Mouse (Mus musculus) layer of hippocampus, adult 2 months (tissue): ENCODE measurements around the gene Cope. TPM values are rescaled to one million over a fixed set of nuclear protein-coding genes. Genes with fewer than 3 reads are reported as not detected.

Source experiments
- DNase-seq, 2 experiments: peaks; one replicate each; pipeline ENCODE4 v3.0.0; 2022; ENCODE audit warnings: low spot score in 2 of 2
- H3K27ac ChIP-seq: fragments of 200-600 bp; 2 replicates; pipeline ENCODE4 v1.8.1; 2022
- H3K4me3 ChIP-seq: fragments of 200-600 bp; 2 replicates; pipeline ENCODE4 v1.8.1; 2022; ENCODE audit warnings: mild to moderate bottlenecking
- CTCF ChIP-seq: fragments of 200-600 bp; conservative IDR thresholded peaks from 2 replicates; pipeline ENCODE4 v1.8.1; 2022; ENCODE audit warnings: antibody characterized with exemption, mild to moderate bottlenecking, moderate library complexity
- total RNA-seq, 2 experiments: library from RNA; stranded (reverse); gene quantifications; 2 replicates each; pipeline ENCODE4 v1.2.3; 2021

Cope gene
- total RNA-seq, 2 experiments from 2014 or later = 139 to 157 TPM

DNA sequence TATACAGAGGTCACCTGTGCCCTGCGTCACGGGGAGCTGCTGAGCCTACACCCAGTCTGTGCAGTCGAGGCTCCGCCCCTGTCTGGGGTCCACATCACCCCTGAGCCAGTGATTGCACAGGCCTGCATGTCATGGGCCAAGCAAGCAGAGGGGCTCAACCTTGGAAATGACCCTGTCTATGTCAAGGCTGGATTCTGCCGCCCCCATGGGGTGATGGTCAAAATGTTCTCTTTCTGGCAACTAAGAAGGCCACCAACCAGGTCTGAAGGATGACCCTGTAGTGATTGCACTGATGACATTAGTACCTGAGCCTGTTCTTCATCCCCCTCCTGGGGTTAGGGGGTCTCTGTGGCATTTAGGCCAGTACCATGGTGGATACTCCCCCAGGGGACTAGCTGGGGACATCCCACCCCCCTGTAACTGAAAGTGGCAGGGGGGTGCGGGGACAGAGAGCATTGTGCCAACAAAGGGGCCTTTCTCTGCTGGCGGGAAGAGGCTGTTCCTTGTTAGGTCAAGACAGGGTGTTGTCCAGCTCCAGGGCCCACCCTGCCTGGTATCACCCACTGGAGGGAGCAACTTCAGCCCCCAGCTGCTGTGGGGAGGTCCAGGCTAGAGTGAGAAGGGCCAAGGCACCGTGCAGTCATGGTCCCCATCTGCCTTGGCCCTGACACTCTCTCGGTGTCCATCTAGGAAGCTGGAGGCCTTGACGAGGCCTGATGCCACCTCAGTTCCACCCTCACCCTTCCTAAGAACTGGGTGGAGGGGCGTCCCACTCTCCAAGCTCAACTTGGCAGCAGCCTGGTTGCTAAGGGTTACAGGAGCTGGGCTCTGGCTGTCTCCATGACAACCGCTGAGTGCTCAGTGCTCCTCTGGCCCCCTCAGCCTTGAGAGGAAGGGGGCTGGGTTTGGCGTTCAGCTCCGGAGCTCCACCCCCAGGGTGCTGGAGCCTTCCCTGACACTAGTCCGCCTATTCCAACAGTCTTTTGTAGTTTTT, 14.5 kb downstream of the Cope start:
- DNase-seq = peak; percentile 89 to 96
- H3K4me3 ChIP-seq = peak overlapping the region; percentile 91
- no peak for TF ChIP-seq CTCF
- H3K27ac ChIP-seq = peak overlapping the region; percentile 99

- no peak for DNase-seq
- peak overlapping the region; percentile 99 for H3K27ac ChIP-seq
- H3K4me3 ChIP-seq = peak overlapping the region; percentile 91
- TF ChIP-seq CTCF = no peak
Measured at GRCm38 (mm10) chr8:70317872-70318271, 15.6 kb downstream of the Cope start.

- peak; percentile 38 for TF ChIP-seq CTCF
- Histone ChIP-seq H3K4me3 (no peak overlapping the region), H3K27ac (no peak overlapping the region)
- DNase-seq = no peak
Measured at GRCm38 (mm10) chr8:70323716-70324115, 21.4 kb downstream of the Cope start.

GRCm38 (mm10) chr8:70327512-70327911, 25.2 kb downstream of the Cope start:
- H3K4me3 ChIP-seq = no peak overlapping the region
- peak overlapping the region; percentile 77 for H3K27ac ChIP-seq
- no peak for DNase-seq
- no peak for TF ChIP-seq CTCF

- Histone ChIP-seq H3K4me3 (no peak within 1 kb of the TSS), H3K27ac (peak within 1 kb of the TSS; percentile 77)
- DNase-seq = no peak
- TF ChIP-seq CTCF = no peak
Measured at GRCm38 (mm10) chr8:70329124-70329834, 27.0 kb downstream of the Cope start, which contains the start of gene Gdf1. Gene Gdf1, plus strand, starts transcription at chr8:70329817.

GRCm38 (mm10) chr8:70329835-70330740, 27.8 kb downstream of the Cope start:
- Histone ChIP-seq H3K4me3 (no peak overlapping the region), H3K27ac (peak overlapping the region; percentile 77)
- TF ChIP-seq CTCF = no peak
- DNase-seq = no peak

- Histone ChIP-seq H3K27ac (peak overlapping the region; percentile 77), H3K4me3 (no peak overlapping the region)
- peak in 1 of 2 experiments; percentile 68 for DNase-seq
- TF ChIP-seq CTCF = peak; percentile 77
Measured at GRCm38 (mm10) chr8:70330741-70331364, 28.5 kb downstream of the Cope start.

- Histone ChIP-seq H3K4me3 (no peak overlapping the region), H3K27ac (peak overlapping the region; percentile 77)
- no peak for TF ChIP-seq CTCF
- no peak for DNase-seq
Measured at GRCm38 (mm10) chr8:70331526-70331925, 29.2 kb downstream of the Cope start.

- DNase-seq = peak; percentile 68 to 86
- peak overlapping the region; percentile 77 for H3K27ac ChIP-seq
- peak; percentile 97 for TF ChIP-seq CTCF
- no peak overlapping the region for H3K4me3 ChIP-seq
Measured at GRCm38 (mm10) chr8:70332070-70332877, 30.0 kb downstream of the Cope start.

DNA sequence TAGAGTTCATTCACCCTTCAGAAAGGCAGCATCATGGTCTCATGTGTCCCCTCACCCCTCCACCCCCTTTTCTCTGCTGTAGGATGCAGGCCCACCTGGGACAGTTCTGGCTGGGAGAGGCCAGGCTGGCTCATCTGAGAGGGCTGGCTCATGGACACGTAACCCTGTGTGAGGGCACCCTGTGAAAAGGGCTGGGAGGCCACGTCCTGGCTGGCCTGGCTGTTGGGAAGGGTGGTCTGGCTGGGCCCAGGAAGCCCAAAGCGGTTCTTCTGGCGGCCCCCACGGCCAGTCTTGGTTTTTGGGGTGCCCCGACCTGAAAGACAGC, 30.5 kb downstream of the Cope start:
- peak overlapping the region; percentile 77; the same call in 1 of the 2 replicates for H3K27ac ChIP-seq
- H3K4me3 ChIP-seq = no peak overlapping the region
- no peak for DNase-seq
- no peak for TF ChIP-seq CTCF

DNA sequence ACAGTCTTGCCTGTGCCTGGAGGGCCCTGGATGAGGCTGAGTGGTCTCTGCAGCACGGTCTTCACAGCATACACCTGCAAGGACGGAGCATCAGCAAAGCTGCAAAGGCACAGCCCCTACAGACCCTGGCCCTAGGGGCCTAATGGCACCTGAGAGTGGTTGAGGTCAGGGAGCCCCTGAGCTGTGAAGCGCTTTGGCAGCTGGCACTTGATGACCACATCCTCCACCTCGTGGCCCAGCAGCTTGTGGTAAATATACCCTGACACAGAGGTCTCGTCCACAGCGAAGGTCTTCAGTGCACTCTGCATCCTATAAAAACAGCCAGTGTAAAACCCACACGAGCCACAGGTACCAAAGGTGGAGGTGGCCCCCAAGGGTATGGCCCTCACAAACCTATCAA, 36.6 kb downstream of the Cope start:
- no peak for TF ChIP-seq CTCF
- Histone ChIP-seq H3K4me3 (no peak overlapping the region), H3K27ac (no peak overlapping the region)
- DNase-seq = no peak
